Mouse (Mus musculus) layer of hippocampus, postnatal 25 days (tissue): ENCODE data around the gene Dennd1a. TPM values are rescaled to one million over a fixed set of nuclear protein-coding genes. Genes with fewer than 3 reads are reported as not detected.

Source experiments
- DNase-seq, 2 experiments: peaks; one replicate each; pipeline ENCODE4 v3.0.0; 2022; ENCODE audit warnings: mixed read lengths in 2 of 2, low spot score in 1 of 2; ENCODE audit errors: extremely low spot score in 1 of 2
- total RNA-seq, 2 experiments: library from RNA; stranded (reverse); gene quantifications; 2 replicates each; pipeline ENCODE4 v1.2.3; 2021

The Dennd1a gene
- total RNA-seq: 10 to 100 TPM; 73.5 to 77.3 TPM

DNA sequence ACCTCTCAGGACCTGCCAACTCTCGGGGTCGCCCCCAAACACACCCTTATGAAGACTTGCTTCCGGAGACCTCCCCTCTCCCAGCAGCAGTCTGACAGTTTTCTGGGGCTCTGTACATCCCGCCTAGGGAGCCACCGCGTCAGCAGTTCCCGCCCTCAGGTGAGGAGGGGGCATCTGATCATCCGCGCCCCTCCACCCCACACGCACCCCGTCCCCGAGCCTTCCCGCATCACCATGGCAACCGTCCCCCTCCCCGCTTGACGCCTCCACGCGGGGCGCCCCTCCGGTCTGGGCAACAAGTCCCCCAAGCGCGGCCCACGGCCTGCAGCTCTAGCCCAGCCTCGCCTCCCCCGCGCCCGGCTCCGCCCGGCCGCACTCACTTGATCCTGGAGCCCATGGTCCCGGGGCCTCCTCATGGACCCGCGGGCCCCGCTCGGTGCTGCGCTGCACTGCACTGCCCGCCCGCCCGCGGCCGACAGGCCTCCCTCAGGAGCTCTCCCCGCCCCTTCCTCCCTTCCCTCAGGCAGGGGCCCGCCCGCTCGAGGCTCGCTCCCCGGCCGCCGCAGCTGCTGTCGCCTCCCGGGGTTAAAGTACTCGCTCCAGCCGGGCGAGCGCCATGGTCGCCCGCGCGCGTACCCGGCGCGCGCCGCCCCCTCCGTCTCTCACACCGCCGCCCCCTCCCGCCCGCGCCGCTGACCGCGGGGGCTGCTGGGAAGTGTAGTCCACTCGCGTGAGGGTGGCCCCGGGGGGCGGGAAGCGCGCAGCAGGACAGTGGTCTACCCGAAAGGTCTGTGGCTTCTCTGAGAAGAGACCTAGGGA is at the start of gene Dennd1a:
TSS of gene Dennd1a (minus strand) at position 658 of the 819 bp plus-strand sequence.
- DNase-seq: peak; percentile 72 to 83

DNA sequence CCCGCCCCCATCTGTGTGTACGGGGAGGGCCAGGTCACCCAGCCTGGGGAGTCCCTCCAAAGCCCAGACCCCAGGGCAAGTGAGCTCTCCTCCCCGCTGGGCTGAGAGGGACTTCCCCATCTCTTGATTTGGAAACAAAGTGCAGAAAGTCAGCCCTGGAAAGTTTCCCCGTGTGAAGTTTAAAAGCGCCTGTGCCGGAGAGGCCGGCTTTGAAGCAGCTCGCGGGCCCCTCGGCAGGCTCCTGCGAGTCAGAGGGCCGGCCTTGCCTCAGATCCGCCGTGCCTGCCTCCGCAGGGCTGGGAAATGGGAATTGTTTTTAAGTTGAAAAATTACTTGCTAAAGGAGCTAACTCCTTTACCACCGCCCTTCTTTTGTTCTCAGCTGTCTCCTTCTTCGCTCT is 49.4 kb upstream of the Dennd1a start:
- DNase-seq: no peak

DNA sequence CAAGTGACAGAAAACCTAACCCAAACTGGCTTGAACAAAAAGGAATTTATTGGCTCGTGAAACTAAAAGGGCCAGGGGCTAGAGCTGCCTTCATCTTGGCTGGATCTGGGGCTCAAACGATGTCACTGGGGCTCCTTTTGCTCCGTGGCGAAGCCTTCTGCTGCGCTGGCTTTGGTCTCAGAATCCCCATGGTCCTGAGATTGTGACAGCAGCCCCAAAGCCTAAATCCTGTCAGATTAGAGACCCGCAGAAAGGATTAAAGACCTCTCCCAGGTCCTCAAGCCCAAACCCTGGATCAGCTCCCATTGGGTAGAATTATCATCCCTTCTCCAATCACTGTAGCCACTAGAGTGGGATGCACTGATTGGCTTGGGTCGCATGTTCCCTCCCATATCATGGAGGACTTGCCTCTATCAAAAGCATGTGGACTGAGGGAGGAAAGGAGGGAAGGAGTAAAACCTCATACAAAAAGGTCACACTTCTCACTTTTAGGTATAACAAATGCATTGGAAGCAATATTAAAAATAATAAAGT is 46.5 kb upstream of the Dennd1a start:
- DNase-seq: no peak

DNA sequence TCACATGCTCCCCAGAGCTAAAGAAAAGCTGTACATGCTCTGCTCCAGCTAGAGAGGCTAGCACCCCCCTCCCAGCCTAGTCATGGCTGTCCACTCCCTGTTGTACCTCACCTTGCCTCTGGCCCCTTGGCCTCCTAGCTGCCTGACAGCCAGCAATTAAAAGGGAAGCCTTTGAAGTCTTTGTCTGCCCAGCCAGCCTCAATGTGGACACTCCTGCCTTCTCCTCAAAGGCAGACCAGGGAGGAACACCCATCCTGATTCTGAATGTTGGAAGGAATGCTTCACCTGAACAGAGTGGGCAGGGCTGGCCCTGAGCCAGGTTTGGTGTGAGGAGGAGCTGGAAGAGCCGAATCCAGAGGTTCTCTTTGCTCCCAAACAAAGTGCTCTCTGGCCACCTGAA is 39.5 kb upstream of the Dennd1a start:
- DNase-seq: no peak

DNA sequence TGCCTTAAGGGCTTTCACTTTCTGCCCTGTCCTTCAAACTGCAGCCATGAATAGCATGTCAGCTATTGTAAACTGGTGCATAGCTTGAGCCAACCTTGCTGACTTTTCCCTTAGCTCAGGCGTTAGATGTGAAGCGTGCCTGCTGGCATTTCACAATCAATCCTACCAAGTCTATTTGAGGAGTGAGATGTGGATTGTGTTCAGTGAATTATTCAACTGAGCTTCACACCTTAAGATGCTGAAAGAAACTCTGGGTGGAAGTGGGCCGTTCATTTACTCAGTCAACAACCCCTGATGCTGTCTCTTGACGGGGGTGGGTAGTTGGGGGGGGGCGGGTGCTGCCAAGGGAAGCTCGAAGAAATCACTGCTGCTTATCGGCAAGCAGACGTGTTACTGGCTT is 36.2 kb upstream of the Dennd1a start:
- no peak for DNase-seq

DNA sequence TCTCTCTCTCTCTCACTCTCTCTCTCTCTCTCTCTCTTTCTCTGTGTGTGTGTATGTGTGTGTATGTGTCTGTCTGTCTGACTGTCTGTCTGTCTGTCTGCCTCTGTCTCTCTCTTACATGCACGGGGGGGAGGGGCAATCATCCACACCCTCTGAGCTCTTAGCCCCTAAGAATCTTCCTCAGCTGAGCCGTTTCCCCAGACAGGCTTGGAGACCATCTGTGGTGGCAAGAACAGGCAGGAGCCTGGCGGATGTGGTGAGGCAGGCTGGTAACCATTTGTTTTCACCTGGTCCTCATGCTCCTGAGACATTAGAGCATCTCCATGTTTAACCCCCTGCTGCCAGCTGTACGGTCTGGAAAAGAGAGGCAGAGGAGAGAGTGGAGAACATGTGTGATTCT is 33.7 kb upstream of the Dennd1a start:
- no peak for DNase-seq

DNA sequence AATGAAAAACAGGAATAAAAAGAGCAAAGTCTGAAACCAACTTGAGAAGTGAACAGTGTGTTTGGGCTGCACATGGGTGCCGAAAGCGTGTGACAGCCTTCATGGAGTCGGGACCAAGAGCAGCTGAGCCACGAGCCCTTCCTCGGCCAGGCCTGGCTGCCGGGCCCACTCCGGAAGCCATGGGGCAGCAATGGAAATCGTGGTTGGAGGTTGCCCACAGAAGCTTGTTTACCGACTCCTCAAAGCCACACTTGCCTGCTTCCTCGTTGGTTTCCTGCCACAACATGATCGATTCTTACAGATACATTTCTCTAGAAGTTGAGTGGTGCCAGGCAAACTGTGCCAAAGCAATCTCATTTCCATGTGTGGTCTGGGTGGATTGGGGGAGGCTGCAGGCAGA is 31.9 kb upstream of the Dennd1a start:
- no peak for DNase-seq

DNA sequence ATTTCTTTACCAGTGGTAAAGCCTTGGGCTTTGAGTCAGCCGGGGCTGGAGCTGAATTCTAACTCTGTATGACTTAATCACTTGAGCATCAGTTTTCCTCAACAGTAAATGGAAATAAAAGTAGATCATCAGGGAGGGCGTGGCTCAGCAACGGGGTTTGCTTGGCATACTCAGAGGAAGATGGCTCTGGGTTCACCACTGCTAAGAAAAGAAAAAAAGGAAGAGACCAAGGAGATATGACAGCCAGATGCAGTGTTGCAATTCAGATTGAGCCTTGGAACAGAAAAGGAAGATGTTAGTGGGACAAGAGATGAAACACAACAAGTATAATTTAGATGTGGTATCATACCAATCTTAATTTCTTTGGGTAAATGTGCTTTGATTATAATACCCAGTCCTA is 26.2 kb upstream of the Dennd1a start:
- no peak for DNase-seq

DNA sequence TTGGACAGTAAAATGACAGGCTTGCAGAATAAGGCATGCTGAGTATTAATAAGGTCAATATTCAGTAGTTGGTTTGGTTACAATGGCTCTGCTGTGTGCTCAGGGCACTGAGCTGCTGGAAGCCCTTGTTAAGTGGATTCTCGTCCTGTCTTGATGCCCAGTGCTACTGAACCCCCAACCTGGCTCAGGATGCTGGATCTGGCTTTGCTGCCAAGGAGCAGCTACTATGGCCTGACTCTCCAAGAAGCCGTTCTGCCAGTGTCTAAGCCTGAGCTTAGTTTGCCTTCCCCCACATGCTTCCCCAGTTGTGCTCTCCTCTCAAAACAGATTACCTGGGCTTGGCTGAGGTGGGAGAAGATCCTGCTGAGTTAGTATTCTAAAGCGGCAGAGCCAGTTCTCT is 25.7 kb upstream of the Dennd1a start:
- no peak for DNase-seq

DNA sequence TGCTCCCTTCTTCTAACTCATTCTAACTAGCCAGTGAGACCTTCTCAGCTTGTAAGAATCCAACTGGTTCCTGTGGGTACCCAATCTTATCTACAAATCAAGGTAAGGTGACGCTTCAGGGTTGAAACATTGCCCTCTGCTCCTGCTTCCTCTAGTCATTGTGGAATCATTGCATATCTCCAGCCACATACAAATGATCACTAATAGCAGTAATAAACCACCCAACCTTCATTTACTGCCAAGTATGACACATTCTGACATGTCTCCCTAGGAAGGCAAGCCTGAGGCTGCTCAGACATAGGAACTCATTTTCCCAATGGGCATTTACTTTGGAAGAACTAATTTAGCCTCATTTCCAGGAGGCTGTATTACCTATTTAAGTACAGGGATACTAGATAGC is 18.0 kb upstream of the Dennd1a start:
- no peak for DNase-seq

DNA sequence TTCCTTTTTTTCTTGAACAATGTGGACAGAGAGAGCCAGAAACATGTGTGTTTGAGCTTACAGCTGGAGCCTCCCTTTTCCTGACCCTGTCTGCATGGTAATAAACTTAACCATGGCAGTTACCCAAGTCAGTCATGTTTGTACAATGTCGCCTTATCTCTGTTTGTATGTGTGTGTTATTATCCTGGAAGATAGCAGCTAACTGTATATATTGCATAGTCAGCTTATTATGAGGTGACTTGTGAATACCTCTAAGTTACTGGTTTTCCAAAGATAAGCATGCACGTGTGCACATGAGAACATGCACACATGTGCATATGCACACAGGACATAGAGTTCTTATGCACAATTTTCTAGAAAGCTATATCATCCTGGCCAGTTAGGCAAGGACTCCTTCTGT is 13.8 kb upstream of the Dennd1a start:
- DNase-seq: no peak

DNA sequence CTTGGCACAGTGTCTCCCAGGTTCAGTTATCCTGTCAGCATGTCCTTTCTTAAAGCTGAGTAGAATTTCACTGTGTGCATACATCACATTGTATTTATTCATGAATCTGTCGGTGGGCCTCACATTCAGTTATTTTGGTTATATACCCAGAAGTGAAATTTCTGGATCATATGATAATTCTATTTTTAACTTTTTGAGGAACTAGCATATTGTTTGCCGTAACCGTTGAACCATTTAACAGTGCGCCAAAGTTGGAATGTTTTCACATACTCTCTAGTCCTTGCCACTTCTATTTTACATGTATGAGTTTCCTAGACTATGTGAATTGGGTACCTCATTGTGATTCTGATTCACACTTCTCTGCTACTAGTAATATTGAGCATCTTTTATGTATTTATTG is 8.7 kb upstream of the Dennd1a start:
- no peak for DNase-seq

DNA sequence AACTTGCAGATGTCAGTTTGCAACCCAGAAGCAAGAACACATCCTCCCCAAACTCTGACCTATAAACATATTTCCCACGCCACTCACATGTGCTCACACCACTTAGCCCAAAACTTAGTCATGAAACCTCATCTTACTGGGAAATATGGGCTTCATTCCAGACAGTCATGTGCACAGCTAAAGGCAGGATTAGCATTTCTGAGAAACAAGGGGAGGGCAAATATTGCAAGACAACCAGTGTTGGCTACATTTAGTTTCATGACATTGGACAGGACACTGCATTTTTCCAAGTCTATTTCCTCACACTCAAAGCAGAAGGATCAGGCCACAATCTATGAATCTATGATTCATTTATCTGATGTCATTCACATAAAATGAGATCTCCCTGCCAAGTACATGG is 4.3 kb upstream of the Dennd1a start:
- no peak for DNase-seq

DNA sequence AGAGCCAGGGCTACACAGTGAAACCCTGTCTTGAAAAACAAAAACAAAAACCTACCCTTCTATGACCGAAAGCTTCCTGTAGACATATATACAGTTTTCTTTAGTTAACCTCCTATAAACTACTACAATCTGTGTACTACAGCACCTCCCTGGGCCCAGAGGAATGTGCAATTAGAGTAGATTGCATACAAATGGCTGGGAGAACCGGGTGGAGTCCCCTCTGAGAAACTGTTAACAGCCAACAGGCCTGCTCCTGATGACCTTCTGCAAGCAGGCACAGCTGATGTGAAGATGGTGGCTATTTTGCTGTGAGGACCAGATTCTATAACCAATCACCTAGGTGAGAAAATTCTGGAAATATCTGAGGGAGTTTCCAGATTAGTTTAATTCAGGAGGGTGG is 1.0 kb upstream of the Dennd1a start:
- DNase-seq: no peak

DNA sequence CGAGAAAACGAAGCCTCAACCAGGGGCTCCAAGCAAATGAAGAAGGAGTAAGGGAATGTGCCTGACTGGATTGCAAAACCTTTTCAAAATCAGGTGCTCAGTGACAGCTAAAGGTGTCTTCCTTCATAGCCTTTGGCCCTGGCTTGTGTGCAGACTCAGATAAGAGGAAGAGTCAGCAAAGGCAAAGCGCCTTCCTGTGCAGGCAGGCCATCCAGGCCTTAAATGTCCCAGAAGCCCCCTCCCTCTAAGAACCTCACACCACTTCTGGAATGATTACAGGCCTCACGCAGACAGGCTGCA is 807 bp downstream of the Dennd1a start:
- no peak for DNase-seq

DNA sequence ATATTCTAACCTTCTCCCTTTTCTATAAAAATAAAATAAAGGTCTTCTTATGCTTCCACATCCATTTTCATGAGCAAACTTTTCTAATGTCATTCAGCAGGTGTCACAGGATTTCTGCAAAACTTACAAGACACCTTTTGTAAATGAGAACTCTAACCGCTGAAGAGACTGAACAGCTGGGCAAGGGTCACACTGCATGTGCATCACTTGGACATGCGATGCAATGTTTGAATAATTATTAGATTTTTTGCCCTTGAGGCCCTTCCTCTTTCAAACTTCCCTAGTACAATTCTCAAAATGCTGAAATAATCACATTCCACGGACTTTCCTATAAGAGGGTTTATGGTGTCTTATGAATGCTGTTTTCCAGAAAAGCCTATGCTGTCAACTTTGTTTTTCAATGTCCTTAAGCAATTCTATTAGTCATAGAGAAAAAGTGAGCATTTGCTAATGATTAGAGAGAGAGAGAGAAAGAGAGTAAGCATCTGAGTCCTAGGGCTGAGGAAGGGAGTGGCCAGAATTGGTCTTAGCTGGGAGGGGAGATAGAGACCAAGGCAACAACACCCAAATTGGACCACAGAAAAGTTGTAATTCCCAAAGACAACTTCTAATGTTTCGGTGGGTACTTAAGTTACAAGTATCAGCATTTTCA is 1.3 kb downstream of the Dennd1a start:
- no peak for DNase-seq

DNA sequence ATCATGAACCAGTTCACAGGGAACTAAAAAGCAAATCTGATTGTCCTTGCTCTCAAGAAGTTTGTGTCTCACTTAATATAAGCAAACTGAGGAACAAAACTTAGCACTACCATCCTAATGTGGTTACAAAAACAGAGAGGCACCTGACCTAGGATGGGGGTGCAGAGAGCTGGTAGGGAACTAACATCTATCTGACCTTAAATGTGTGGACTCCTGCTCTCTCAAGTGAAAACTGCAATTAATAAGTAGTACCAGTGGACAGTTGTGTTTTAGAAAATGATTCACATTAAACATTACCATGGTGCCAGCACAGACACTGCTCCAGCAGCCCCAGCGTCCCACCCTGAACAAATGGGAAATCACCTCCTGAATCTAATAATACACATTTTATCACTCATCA is 3.2 kb downstream of the Dennd1a start:
- no peak for DNase-seq

DNA sequence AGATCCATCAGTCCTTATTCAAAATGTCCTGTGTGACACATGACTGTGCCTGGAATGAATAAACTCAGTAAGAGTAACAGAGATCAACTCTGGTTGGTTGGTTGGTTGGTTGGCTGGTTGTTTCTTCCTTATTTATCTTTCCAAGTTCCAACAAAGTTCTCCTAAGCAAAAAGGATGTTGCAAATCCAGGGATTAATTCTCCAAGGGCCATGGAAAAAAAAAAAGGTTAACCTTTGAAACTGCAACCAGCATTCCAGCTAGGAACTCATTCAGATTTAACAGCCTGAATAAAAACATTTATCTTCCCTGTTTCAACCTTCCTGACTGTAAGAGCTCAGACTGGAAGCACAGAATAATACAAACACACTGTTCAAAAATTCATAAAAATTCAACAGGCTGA is 6.8 kb downstream of the Dennd1a start:
- no peak for DNase-seq

DNA sequence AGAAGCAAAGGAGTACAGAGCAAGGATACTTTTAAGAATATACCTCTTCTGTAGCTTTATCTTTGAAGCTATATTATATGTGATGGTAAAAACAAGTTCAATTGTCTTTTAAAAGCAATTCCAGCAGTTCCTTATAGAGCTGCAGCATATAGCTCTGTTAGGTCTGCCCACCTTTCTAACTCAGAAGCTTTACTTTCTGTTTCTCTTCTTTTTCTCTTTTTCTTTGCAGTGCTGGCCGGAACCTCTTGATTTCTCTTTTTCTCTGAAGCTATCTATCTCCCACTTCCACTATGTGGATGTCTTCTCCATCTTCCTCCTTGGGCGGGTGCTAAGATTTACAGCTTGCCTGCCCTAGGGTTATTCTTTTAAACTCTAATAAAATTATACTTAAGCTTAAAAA is 12.2 kb downstream of the Dennd1a start:
- no peak for DNase-seq

DNA sequence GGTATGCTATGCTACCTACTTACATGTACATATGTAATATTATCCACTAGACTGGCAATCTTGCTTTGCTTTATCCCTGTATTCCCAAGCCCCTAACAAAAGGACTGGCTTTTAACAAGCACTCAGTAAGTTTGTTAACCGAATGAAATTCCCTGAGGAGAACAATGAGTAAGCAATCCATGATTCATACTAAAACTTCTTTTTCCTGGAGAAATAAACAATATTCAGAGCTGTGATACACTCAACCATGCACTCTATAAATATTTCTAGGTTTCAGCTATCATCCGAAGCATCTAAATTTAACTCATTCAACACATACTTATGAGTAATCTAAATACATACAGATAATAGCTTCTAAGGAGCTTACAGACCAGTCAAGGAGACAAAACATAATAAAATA is 23.5 kb downstream of the Dennd1a start:
- no peak for DNase-seq

DNA sequence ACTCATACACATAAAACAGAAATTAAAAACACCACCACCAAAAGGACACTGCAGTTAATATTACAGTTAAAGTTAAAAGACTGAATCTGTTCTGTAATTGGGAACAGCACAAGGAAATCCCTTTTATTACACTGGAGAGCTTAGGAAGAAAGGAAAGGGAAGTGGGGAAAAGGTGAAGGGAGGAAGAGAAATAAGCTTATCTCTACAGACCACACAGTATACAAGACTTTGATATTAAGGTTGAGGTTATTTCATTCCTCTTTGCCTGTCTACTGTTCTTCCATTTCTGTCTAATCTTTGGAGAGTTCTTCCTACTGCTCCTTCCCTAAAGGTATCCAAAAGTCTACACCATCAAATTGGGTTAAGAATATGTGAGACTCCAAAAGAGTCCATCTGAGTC is 28.1 kb downstream of the Dennd1a start:
- DNase-seq: no peak

DNA sequence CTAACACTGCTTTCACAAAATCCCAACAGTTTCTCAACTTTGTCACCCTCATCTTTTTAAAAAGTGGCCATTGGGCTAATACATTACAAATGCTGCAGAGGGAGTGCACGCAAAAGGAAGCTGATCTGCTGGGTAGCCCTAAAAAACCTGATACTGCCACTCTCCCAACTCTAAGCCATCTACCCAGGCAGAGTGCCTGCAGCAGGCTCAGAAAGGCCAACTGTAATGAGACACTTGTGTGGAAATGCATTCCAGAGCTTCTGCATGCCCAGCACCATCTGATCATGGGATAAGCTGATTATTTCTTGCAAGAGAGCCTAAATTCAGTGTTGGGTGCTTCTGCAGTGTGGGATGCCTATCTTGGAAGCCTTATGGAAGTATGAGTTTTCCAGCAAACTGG is 49.6 kb downstream of the Dennd1a start:
- DNase-seq: no peak
